Mouse (Mus musculus): ENCODE results near the gene Aifm1.

GRCm38 (mm10) chrX:48493763-48494162 is 19.6 kb downstream of the Aifm1 start:
- no peak for TF ChIP-seq POLR2A (IDR thresholded peaks at IDR 0.05; ENCODE audit: extremely low read depth, insufficient read depth, low read length)
- no peak for TF ChIP-seq CTCF (IDR thresholded peaks at IDR 0.05; ENCODE audit: low read depth, low read length)
